In genomic region chr14:94912326-94912725, GRCm38 (mm10) we compare ENCODE assay signal across 22 mouse cellular contexts.
A peak's percentile ranks its signal among the peaks of the same experiment; 100 is the strongest.
DNase-seq lines count a peak whose midpoint lies in the region; ATAC-seq lines count a peak whose summit lies in the region.
"Had no signal": no experiment of that assay in that cellular context is flagged by ENCODE, and none has a peak within 500 bp of the region (broad histone marks: within the 10 kb centered on the region; RNA-seq: fewer than 3 reads in every experiment).

No protein-coding gene starts in this region.

- H3K36me3 ChIP-seq in midbrain, embryonic 11.5 days (ENCODE audit: control insufficient read depth, insufficient read depth, low read length), result no peaks in the 10 kb centered on the region
- H3K36me3 ChIP-seq in midbrain, embryonic 15.5 days (replicated peaks), result no peaks in the 10 kb centered on the region
- H3K36me3 ChIP-seq: embryonic facial prominence, embryonic 15.5 days; forebrain, embryonic 10.5 days; G1E; heart, embryonic 12.5 days; hindbrain, embryonic 10.5 days; intestine, embryonic 15.5 days had no signal

- no peak overlapping the region for H3K27ac ChIP-seq in midbrain, embryonic 11.5 days (ENCODE audit: low read depth, low read length)
- no peak overlapping the region for H3K27ac ChIP-seq in midbrain, embryonic 15.5 days
- H3K27ac ChIP-seq: embryonic facial prominence, embryonic 15.5 days; forebrain, embryonic 10.5 days; gastrocnemius, adult 2 months; hindbrain, embryonic 10.5 days; hindbrain, embryonic 14.5 days; intestine, embryonic 15.5 days had no signal

- H3K27me3 ChIP-seq in midbrain, embryonic 11.5 days (ENCODE audit: control insufficient read depth, insufficient read depth, low read length), result no peaks in the 10 kb centered on the region
- no peaks in the 10 kb centered on the region for H3K27me3 ChIP-seq in midbrain, embryonic 15.5 days (replicated peaks)
- H3K27me3 ChIP-seq: embryonic facial prominence, embryonic 15.5 days; heart, embryonic 12.5 days; intestine, embryonic 15.5 days had no signal

- H3K4me3 ChIP-seq in midbrain, embryonic 11.5 days (ENCODE audit: low read depth, low read length), result no peak overlapping the region
- H3K4me3 ChIP-seq in midbrain, embryonic 15.5 days, result no peak overlapping the region
- H3K4me3 ChIP-seq: embryonic facial prominence, embryonic 15.5 days; erythroblast, embryonic 14.5 days; forebrain, embryonic 10.5 days; gastrocnemius, adult 2 months; heart, embryonic 12.5 days; hindbrain, embryonic 10.5 days; intestine, embryonic 15.5 days had no signal

- ATAC-seq in midbrain, embryonic 11.5 days (ENCODE audit: low FRiP score), result no peak
- no peak for ATAC-seq in midbrain, embryonic 15.5 days (replicated peaks)
- ATAC-seq: CD4-positive, CD25-positive, alpha-beta regulatory T cell, adult 4 months; forebrain, embryonic 14.5 days; intestine, embryonic 15.5 days had no signal

- 93% methylated on average over 1 of the region's 1 CpGs for WGBS in midbrain, embryonic 11.5 days
- 90% methylated on average over 1 of the region's 1 CpGs for whole genome bisulfite sequencing in midbrain, embryonic 15.5 days

- H3K4me1 ChIP-seq in midbrain, embryonic 11.5 days (ENCODE audit: control insufficient read depth, insufficient read depth, low read length), result no peaks in the 10 kb centered on the region
- no peaks in the 10 kb centered on the region for H3K4me1 ChIP-seq in midbrain, embryonic 15.5 days
- H3K4me1 ChIP-seq: embryonic facial prominence, embryonic 15.5 days; forebrain, embryonic 10.5 days; heart, embryonic 12.5 days; hindbrain, embryonic 10.5 days; intestine, embryonic 15.5 days had no signal

- peak; percentile 34 for DNase-seq in adrenal gland, adult 8-10 months
- DNase-seq in adrenal gland, postnatal 4 days (ENCODE audit: low spot score in 2 of 2), result no peak
- peak; percentile 14 for DNase-seq in midbrain, embryonic 11.5 days (ENCODE audit: low spot score, missing footprints)
- peak; percentile 8 for DNase-seq in adrenal gland, postnatal 14 days
- DNase-seq in kidney, adult 8-10 months, result no peak
- DNase-seq: B cell, adult 2 months; cerebellum, adult 11-12 months; cerebellum, adult 9-10 months; cerebellum, postnatal 25 days; gastrocnemius, adult 2 months; gastrocnemius, postnatal 25 days had no signal

- H3K9me3 ChIP-seq in midbrain, embryonic 11.5 days (ENCODE audit: control insufficient read depth, low read length), result no peaks in the 10 kb centered on the region
- H3K9me3 ChIP-seq in midbrain, embryonic 15.5 days, result no peaks in the 10 kb centered on the region
- H3K9me3 ChIP-seq: embryonic facial prominence, embryonic 15.5 days; forebrain, embryonic 10.5 days; heart, embryonic 12.5 days; hindbrain, embryonic 10.5 days; intestine, embryonic 15.5 days had no signal

- H3K9ac ChIP-seq in midbrain, embryonic 11.5 days (ENCODE audit: low read length), result no peak overlapping the region
- H3K9ac ChIP-seq in midbrain, embryonic 15.5 days, result no peak overlapping the region
- H3K9ac ChIP-seq: embryonic facial prominence, embryonic 15.5 days; heart, embryonic 12.5 days; hindbrain, embryonic 14.5 days; intestine, embryonic 15.5 days had no signal

- no peak overlapping the region for H3K4me2 ChIP-seq in midbrain, embryonic 11.5 days
- H3K4me2 ChIP-seq in midbrain, embryonic 15.5 days, result no peak overlapping the region
- H3K4me2 ChIP-seq: embryonic facial prominence, embryonic 15.5 days; heart, embryonic 12.5 days; hindbrain, embryonic 14.5 days; intestine, embryonic 15.5 days had no signal

Comparison
In these comparisons a context has a peak if more than half of its experiments do, and no peak if none do; other contexts are left out.
1. DNase-seq: peak in adrenal gland, adult 8-10 months (single experiment), midbrain, embryonic 11.5 days (single experiment) and adrenal gland, postnatal 14 days (single experiment); none in adrenal gland, postnatal 4 days (0 of 2) and kidney, adult 8-10 months (0 of 2).